Mouse (Mus musculus): ENCODE results near the gene Gpr4. TPM values are rescaled to one million over a fixed set of nuclear protein-coding genes. Genes with fewer than 3 reads are reported as not detected.

Gpr4 gene
- polyA plus RNA-seq, 1 experiment from 2014 or later, result 1.7 TPM

DNA sequence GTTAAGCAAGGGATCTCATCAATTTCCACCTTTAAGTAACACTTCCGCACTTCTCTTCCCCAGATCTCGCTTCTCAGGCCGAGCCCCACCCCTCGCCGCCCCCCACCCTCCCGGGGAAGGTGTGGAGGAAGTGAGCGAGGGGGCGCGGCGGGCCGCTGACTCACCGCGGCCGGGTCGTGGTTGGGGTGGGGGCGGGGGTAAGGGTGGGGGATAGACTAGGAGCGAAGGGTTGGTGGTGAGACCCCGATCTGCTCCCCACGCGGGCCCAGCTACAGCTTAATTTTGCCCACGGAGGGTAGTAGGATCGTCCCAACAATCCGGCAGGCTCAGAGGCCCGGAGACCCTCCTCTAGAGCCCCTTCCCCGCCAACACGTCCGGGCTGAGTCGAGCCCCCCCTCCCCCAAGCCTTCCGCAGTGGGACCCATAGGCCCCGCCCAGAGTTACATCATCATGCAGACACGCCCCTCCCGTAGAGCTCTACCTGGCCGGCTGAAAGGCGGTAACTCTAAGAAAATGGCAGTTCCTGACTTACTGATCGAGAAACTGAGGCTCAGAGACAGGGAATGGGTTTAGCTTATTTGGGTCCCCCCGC lies 59.9 kb downstream of the Gpr4 start:
- under 1% methylated on average over 36 of the region's 36 CpGs for WGBS
- Histone ChIP-seq H3K9me3 (no peaks in the 10 kb centered on the region), H3K4me1 (peaks cover 29% of the 10 kb centered on the region), H3K36me3 (replicated peaks) (peaks cover 12% of the 10 kb centered on the region), H3K4me3 (peak overlapping the region; percentile 75), H3K27ac (replicated peaks) (peak overlapping the region; percentile 90), H3K27me3 (replicated peaks; ENCODE audit: low read depth, poor library complexity, severe bottlenecking) (peaks cover 10% of the 10 kb centered on the region)
- peak; percentile 89 for DNase-seq (ENCODE audit: low spot score)

MicroRNA genes within 50 kb of the gene (microRNA counts, 519-probe panel; counts per million panel counts)
- 188 counts per million, percentile 57 among the panel's probes with 10 or more counts for microRNA mmu-miR-330

Small RNAs within 50 kb of the gene (microRNA-seq; reads per million reads assigned to microRNA genes)
- 292 reads per million, percentile 63 among the genes with 10 or more reads in this experiment for gene Mir330

Other genes with a start within 250 kb of the Gpr4 start
- gene Nanos2, start 225.1 kb upstream of the Gpr4 start, polyA plus RNA-seq (2016; fragmentation: Nextera tagmentation; extraction: Ambion mirVana), result not detected in 2 replicates
- 4.0 and 4.1 TPM in 2 replicates for gene Mypop, start 221.3 kb upstream of the Gpr4 start, polyA plus RNA-seq (2016; fragmentation: Nextera tagmentation; extraction: Ambion mirVana)
- gene Irf2bp1, start 208.5 kb upstream of the Gpr4 start, polyA plus RNA-seq (2016; fragmentation: Nextera tagmentation; extraction: Ambion mirVana), result 25.0 and 25.7 TPM in 2 replicates
- gene Foxa3, start 189.0 kb upstream of the Gpr4 start, polyA plus RNA-seq (2016; fragmentation: Nextera tagmentation; extraction: Ambion mirVana), result not detected in 2 replicates
- 43.4 and 45.2 TPM in 2 replicates for gene Sympk, start 188.2 kb upstream of the Gpr4 start, polyA plus RNA-seq (2016; fragmentation: Nextera tagmentation; extraction: Ambion mirVana)
- not detected in 2 replicates for gene Rsph6a, start 157.8 kb upstream of the Gpr4 start, polyA plus RNA-seq (2016; fragmentation: Nextera tagmentation; extraction: Ambion mirVana)
- 16.8 and 18.0 TPM in 2 replicates for gene Dmwd, start 136.3 kb upstream of the Gpr4 start, polyA plus RNA-seq (2016; fragmentation: Nextera tagmentation; extraction: Ambion mirVana)
- gene Dmpk, start 128.7 kb upstream of the Gpr4 start, polyA plus RNA-seq (2016; fragmentation: Nextera tagmentation; extraction: Ambion mirVana), result 7.0 and 9.1 TPM in 2 replicates
- 6.3 and 7.6 TPM in 2 replicates for gene Six5, start 117.9 kb upstream of the Gpr4 start, polyA plus RNA-seq (2016; fragmentation: Nextera tagmentation; extraction: Ambion mirVana)
- 0.99 and 1.9 TPM in 2 replicates for gene Gm4969, start 94.2 kb upstream of the Gpr4 start, polyA plus RNA-seq (2016; fragmentation: Nextera tagmentation; extraction: Ambion mirVana)
- gene Fbxo46, start 92.7 kb upstream of the Gpr4 start, polyA plus RNA-seq (2016; fragmentation: Nextera tagmentation; extraction: Ambion mirVana), result 15.9 and 18.0 TPM in 2 replicates
- gene Qpctl, start 63.2 kb upstream of the Gpr4 start, polyA plus RNA-seq (2016; fragmentation: Nextera tagmentation; extraction: Ambion mirVana), result 14.6 and 15.1 TPM in 2 replicates
- gene Snrpd2, start 62.8 kb upstream of the Gpr4 start, polyA plus RNA-seq (2016; fragmentation: Nextera tagmentation; extraction: Ambion mirVana), result 178 and 189 TPM in 2 replicates
- gene Gipr, start 46.4 kb upstream of the Gpr4 start, polyA plus RNA-seq (2016; fragmentation: Nextera tagmentation; extraction: Ambion mirVana), result 1.4 and 1.6 TPM in 2 replicates
- gene Eml2, start 36.1 kb upstream of the Gpr4 start, polyA plus RNA-seq (2016; fragmentation: Nextera tagmentation; extraction: Ambion mirVana), result 5.2 and 6.2 TPM in 2 replicates
- gene Opa3, start 15.8 kb downstream of the Gpr4 start, polyA plus RNA-seq (2016; fragmentation: Nextera tagmentation; extraction: Ambion mirVana), result 46.4 and 49.4 TPM in 2 replicates
- 56.7 and 61.1 TPM in 2 replicates for gene Vasp, start 59.3 kb downstream of the Gpr4 start, polyA plus RNA-seq (2016; fragmentation: Nextera tagmentation; extraction: Ambion mirVana)
- gene Ppm1n, start 67.5 kb downstream of the Gpr4 start, polyA plus RNA-seq (2016; fragmentation: Nextera tagmentation; extraction: Ambion mirVana), result 0.25 TPM in 1 of 2 replicates, not detected in the other
- gene Rtn2, start 70.1 kb downstream of the Gpr4 start, polyA plus RNA-seq (2016; fragmentation: Nextera tagmentation; extraction: Ambion mirVana), result 16.6 and 18.8 TPM in 2 replicates
- gene Fosb, start 97.5 kb downstream of the Gpr4 start, polyA plus RNA-seq (2016; fragmentation: Nextera tagmentation; extraction: Ambion mirVana), result 0.09 TPM in 1 of 2 replicates, not detected in the other
- gene Ercc1, start 132.2 kb downstream of the Gpr4 start, polyA plus RNA-seq (2016; fragmentation: Nextera tagmentation; extraction: Ambion mirVana), result 102 and 107 TPM in 2 replicates
- 26.8 and 28.9 TPM in 2 replicates for gene Cd3eap, start 146.9 kb downstream of the Gpr4 start, polyA plus RNA-seq (2016; fragmentation: Nextera tagmentation; extraction: Ambion mirVana)
- gene Ppp1r13l, start 147.2 kb downstream of the Gpr4 start, polyA plus RNA-seq (2016; fragmentation: Nextera tagmentation; extraction: Ambion mirVana), result 6.9 and 7.1 TPM in 2 replicates
- gene Ercc2, start 169.5 kb downstream of the Gpr4 start, polyA plus RNA-seq (2016; fragmentation: Nextera tagmentation; extraction: Ambion mirVana), result 28.1 and 28.8 TPM in 2 replicates
- 7.9 and 8.8 TPM in 2 replicates for gene Klc3, start 191.6 kb downstream of the Gpr4 start, polyA plus RNA-seq (2016; fragmentation: Nextera tagmentation; extraction: Ambion mirVana)
- gene Ckm, start 192.2 kb downstream of the Gpr4 start, polyA plus RNA-seq (2016; fragmentation: Nextera tagmentation; extraction: Ambion mirVana), result 0.20 TPM in 1 of 2 replicates, not detected in the other
- gene Mark4, start 246.3 kb downstream of the Gpr4 start, polyA plus RNA-seq (2016; fragmentation: Nextera tagmentation; extraction: Ambion mirVana), result 7.1 and 8.0 TPM in 2 replicates